Mouse (Mus musculus) midbrain, embryonic 12.5 days (tissue): ENCODE measurements around the gene Prss22. TPM values are rescaled to one million over a fixed set of nuclear protein-coding genes. Genes with fewer than 3 reads are reported as not detected.
A peak's percentile ranks its signal among the peaks of the same experiment; 100 is the strongest.
"Not testable (repeated sequence)": the region's sequence is repeated elsewhere in the genome, so short reads cannot be mapped to it uniquely, and the experiment has no call there.

Experiments used
- ATAC-seq: fragments of 200-750 bp; cut with Nextera tagmentation; 2 replicates; pipeline ENCODE4 v1.8.0; 2017; ENCODE audit warnings: low read depth, moderate TSS enrichment, moderate library complexity; ENCODE audit not compliant: low FRiP score
- H3K27ac ChIP-seq: fragments of 300-500 bp; sonication (generic); replicated peaks from 2 replicates; pipeline ENCODE4 v1.5.1; 2016; ENCODE audit warnings: mild to moderate bottlenecking
- H3K27me3 ChIP-seq: fragments of 300-500 bp; sonication (generic); 2 replicates; pipeline ENCODE4 v1.6.1; 2016; ENCODE audit warnings: mild to moderate bottlenecking
- H3K36me3 ChIP-seq: fragments of 300-500 bp; sonication (generic); 2 replicates; pipeline ENCODE4 v1.6.1; 2016
- H3K4me1 ChIP-seq: fragments of 300-500 bp; sonication (generic); 2 replicates; pipeline ENCODE4 v1.6.1; 2016
- H3K4me2 ChIP-seq: fragments of 300-500 bp; sonication (generic); replicated peaks from 2 replicates; pipeline ENCODE4 v1.6.1; 2016; ENCODE audit warnings: mild to moderate bottlenecking, moderate library complexity
- H3K4me3 ChIP-seq: fragments of 300-500 bp; sonication (generic); 2 replicates; pipeline ENCODE4 v1.5.1; 2016; ENCODE audit warnings: mild to moderate bottlenecking
- H3K9ac ChIP-seq: fragments of 300-500 bp; sonication (generic); replicated peaks from 2 replicates; pipeline ENCODE4 v1.6.1; 2016; ENCODE audit warnings: mild to moderate bottlenecking, moderate library complexity
- H3K9me3 ChIP-seq: fragments of 300-500 bp; sonication (generic); 2 replicates; pipeline ENCODE4 v1.6.1; 2016; ENCODE audit warnings: mild to moderate bottlenecking
- WGBS: fragments of 180-500 bp; shearing (Covaris S2); methylation state at CpG from one replicate; pipeline ENCODE4 v1.1.7; 2016; 5-methylcytosine and 5-hydroxymethylcytosine counted together
- microRNA-seq: library from miRNA; unstranded; fragments of <30 nt; microRNA quantifications from one replicate; pipeline ENCODE4, GENCODE M21; 2017
- polyA plus RNA-seq: library from polyadenylated mRNA; unstranded; fragments of >200 nt; fragmentation: Nextera tagmentation; extraction: Ambion mirVana; gene quantifications from 2 replicates; pipeline ENCODE4 v1.2.1, GENCODE M21; 2016

Gene Prss22
- polyA plus RNA-seq, 1 experiment from 2014 or later: not detected

DNA sequence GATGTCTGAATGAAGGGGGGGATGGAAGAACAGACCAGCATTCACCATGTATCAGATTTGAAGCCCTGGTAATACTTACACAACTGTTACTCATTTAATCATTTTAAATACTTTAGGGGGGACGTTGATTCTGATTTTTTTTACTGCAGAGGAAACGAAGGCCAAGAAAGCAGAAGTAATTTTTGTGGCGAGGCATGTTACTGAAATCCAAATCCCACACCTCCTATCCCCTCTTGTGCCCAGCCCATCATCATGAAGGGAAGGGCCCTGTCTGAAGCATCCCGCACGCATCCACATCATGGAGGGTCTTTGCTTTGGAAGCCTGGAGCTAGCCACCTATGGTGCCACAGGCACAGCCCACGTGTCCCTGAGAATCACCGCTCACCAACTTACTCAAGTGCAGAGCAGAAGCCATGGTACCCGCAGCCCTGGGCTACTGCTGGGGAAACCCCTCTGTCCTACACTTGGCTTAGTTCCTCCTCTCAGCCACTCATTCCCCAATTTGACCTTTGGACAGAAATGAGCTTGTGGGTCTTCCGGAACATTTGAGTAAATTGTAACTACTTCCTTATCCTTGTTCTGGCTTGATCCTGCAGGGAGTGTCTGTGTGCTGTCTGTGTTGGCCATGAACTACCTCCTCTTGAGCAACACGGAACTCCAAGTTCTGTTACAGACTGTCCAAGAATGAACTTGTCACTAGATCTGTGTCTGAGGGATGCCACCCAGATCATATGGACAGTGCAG, 31.1 kb downstream of the Prss22 start:
- 91% methylated on average over 10 of the region's 10 CpGs for WGBS
- no peaks in the 10 kb centered on the region for H3K36me3 ChIP-seq
- no peak overlapping the region for H3K27ac ChIP-seq
- no peak for ATAC-seq
- H3K9ac ChIP-seq: no peak overlapping the region
- H3K4me2 ChIP-seq: no peak overlapping the region
- no peak overlapping the region for H3K4me3 ChIP-seq
- H3K4me1 ChIP-seq: peaks cover 6% of the 10 kb centered on the region
- H3K9me3 ChIP-seq: no peaks in the 10 kb centered on the region
- no peaks in the 10 kb centered on the region for H3K27me3 ChIP-seq

DNA sequence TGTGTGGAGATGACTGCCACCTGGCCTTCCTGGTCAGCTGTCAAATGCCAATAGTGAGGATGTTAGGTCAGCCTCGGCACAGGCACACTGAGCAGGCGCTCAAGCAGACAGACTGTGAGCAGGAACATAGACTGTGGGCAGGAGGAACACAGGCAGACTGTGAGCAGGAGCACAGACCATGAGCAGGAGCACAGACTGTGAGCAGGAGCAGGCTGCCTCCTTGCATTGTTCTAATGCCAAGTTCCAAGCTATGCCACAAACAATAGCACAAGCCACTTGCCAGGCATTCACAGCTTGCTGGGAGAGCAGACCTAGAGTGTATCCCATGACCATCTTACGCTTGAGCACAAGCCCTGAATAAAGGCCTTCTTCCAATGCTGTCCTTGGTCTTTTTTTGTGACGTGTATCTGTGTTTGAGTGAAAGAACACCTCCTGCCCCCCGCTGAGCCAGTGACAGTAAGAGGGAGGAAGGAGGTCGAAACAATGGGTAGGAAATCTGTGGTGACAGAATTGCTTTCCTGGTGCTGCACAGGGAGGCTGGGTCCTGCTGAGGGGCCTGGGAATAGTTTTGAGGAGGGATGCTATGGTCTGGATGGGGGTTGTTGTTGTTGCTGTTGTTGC, 32.0 kb downstream of the Prss22 start:
- 31% methylated on average over 6 of the region's 6 CpGs for WGBS
- H3K4me3 ChIP-seq: no peak overlapping the region
- no peak overlapping the region for H3K4me2 ChIP-seq
- ATAC-seq: no peak
- no peaks in the 10 kb centered on the region for H3K9me3 ChIP-seq
- no peaks in the 10 kb centered on the region for H3K36me3 ChIP-seq
- no peak overlapping the region for H3K9ac ChIP-seq
- H3K27me3 ChIP-seq: no peaks in the 10 kb centered on the region
- H3K4me1 ChIP-seq: peaks cover 6% of the 10 kb centered on the region
- H3K27ac ChIP-seq: no peak overlapping the region

DNA sequence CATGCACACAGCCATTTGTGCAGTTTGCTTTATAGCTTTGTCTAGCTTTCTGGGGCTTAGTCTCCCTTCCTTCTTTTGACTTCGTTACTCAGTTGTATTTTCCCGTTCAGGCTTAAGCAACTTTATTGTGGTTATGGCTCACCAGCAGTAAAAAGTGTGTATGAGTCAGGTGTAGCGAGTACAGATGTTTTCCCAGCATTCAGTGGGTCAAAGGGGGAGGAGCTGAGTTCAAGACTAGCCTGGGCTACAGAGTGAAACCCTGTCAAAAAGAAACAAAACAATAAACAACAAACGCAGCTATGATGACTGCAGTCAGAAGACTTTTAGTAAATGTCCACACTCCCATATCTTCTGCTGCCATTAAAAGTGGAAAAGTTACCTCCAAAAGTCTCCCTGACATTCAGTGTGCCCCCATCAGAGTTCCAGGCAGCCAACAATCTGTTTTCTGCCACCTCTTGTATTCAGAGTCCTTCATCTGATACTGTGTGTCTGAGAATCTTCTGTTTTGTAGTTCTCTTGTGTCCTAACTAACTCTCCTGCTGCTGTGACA, 36.3 kb downstream of the Prss22 start:
- H3K9ac ChIP-seq: no peak overlapping the region
- H3K27ac ChIP-seq: no peak overlapping the region
- WGBS: 59% methylated on average over 4 of the region's 4 CpGs
- H3K4me1 ChIP-seq: peaks cover 6% of the 10 kb centered on the region
- no peak for ATAC-seq
- H3K27me3 ChIP-seq: no peaks in the 10 kb centered on the region
- H3K4me2 ChIP-seq: no peak overlapping the region
- H3K36me3 ChIP-seq: no peaks in the 10 kb centered on the region
- H3K9me3 ChIP-seq: no peaks in the 10 kb centered on the region
- no peak overlapping the region for H3K4me3 ChIP-seq

DNA sequence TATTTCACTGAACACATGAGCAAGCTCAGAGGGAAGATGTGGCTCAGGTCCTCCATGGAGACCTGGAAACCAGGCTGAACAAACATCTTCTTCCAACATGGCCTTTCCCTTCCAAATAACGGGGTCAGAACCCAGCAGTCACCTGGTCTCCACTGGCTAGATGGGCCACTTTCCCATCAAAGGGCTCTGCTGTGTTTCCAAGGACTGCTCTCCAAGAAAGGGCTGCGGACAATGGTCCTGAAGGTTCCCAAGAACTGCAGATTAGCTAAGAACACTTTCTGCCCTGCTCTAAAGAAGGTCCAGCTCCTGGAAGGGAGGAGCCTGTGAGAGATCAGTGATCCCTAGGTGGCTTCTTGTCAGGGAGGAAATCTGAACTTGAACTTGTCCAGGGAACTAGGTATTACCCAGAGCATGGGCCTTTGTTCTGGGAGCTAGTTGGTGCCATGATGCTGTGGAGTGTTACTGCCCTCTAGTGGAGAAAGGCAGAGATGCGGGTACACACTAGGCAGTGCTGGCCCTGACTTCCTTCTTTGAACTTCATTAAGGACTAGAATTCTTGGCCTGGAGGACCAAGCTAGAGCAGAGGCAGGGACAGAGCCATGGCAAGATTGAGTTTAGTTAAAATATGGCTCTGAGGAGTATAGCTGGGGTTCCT, 37.7 kb downstream of the Prss22 start:
- no peak overlapping the region for H3K9ac ChIP-seq
- no peak overlapping the region for H3K27ac ChIP-seq
- no peaks in the 10 kb centered on the region for H3K9me3 ChIP-seq
- H3K36me3 ChIP-seq: no peaks in the 10 kb centered on the region
- no peaks in the 10 kb centered on the region for H3K27me3 ChIP-seq
- H3K4me3 ChIP-seq: no peak overlapping the region
- 45% methylated on average over 3 of the region's 3 CpGs for WGBS
- H3K4me1 ChIP-seq: no peaks in the 10 kb centered on the region
- peak; percentile 93 for ATAC-seq
- H3K4me2 ChIP-seq: no peak overlapping the region

DNA sequence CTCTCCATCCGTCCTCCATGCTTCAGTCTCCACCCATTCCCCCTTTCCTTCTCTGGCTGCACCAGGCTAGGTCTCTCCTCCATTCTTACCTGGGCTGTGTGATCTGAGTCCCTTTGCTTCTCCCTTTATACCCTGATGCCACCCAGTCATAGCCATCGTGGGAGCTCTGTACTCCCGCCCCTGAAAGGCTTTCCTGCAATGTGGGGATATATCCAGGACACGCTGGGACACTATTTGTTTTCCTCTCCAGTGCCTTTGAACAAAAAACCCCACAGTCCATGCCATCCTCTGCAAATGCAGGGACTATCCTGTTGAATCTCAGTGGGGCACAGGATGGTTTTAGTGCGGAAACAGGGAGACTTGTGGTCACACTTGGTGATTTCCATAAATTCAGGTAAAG, 42.7 kb downstream of the Prss22 start, which contains the start of gene Sbpl:
Sbpl (minus strand) TSS at position 101 of the 400 bp plus-strand sequence.
- Histone ChIP-seq H3K36me3 (no peaks in the 10 kb centered on the region), H3K27ac (no peak within 1 kb of the TSS), H3K27me3 (no peaks in the 10 kb centered on the region), H3K4me2 (no peak within 1 kb of the TSS), H3K4me3 (no peak within 1 kb of the TSS), H3K4me1 (no peaks in the 10 kb centered on the region), H3K9ac (no peak within 1 kb of the TSS), H3K9me3 (no peaks in the 10 kb centered on the region)
- WGBS: 73% methylated on average over 5 of the region's 5 CpGs
- ATAC-seq: no peak

DNA sequence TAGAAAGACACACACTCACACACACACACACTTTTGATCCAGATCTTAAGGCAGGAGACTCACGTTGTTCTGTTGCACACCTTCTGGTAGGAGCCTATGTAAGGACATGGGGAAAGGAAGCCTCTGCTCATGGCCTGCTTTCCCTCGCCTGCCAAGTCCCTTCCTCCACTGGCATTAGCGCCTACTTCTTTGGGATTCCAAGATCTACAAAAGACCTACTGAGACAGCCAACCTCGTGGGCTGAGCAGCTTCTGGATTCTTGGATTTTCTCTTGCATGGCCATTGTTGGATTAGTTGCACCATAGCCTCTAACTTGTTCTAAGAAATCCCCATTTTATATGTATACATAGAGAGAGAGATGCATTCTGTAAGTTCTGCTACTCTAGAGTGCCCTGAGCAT, 47.1 kb downstream of the Prss22 start:
- not testable (repeated sequence) for H3K4me1 ChIP-seq, H3K27ac ChIP-seq, H3K36me3 ChIP-seq, H3K27me3 ChIP-seq, H3K9ac ChIP-seq, H3K4me3 ChIP-seq, ATAC-seq, H3K9me3 ChIP-seq, H3K4me2 ChIP-seq
- WGBS: 79% methylated on average over 4 of the region's 4 CpGs

DNA sequence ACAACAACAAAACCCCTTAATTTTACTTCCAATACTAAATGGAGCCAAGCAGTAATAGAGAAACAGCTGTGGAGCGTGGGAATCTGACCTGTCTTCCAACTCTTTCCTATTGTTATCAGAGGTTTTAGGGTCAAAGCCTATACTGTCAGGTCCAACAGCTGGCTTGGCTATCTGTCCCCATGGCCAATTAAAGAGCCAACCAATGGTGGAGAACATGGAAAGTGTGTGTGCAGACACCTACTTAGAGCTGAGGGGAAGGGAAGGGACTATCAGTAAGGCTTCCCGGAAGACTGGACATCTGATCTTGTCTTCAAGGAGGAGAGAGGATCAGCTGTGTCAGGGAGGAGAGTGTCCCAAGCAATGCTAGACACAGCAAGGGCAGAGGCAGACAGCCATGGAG, 48.8 kb downstream of the Prss22 start:
- WGBS: 84% methylated on average over 2 of the region's 2 CpGs
- Histone ChIP-seq H3K4me2 (no peak overlapping the region), H3K4me1 (no peaks in the 10 kb centered on the region), H3K9ac (no peak overlapping the region), H3K9me3 (no peaks in the 10 kb centered on the region), H3K27ac (no peak overlapping the region), H3K4me3 (no peak overlapping the region), H3K36me3 (no peaks in the 10 kb centered on the region), H3K27me3 (no peaks in the 10 kb centered on the region)
- no peak for ATAC-seq

DNA sequence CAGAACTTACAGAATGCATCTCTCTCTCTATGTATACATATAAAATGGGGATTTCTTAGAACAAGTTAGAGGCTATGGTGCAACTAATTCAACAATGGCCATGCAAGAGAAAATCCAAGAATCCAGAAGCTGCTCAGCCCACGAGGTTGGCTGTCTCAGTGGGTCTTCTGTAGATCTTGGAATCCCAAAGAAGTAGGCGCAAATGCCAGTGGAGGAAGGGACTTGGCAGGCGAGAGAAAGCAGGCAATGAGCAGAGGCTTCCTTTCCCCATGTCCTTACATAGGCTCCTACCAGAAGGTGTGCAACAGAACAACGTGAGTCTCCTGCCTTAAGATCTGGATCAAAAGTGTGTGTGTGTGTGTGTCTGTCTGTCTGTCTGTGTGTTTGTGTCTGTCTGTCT, 50.4 kb downstream of the Prss22 start:
- WGBS: 83% methylated on average over 4 of the region's 4 CpGs
- not testable (repeated sequence) for H3K4me2 ChIP-seq, H3K4me1 ChIP-seq, H3K27me3 ChIP-seq, H3K36me3 ChIP-seq, H3K27ac ChIP-seq, H3K9ac ChIP-seq, H3K4me3 ChIP-seq, ATAC-seq, H3K9me3 ChIP-seq

Small RNA genes lying within 50 kb of the gene (microRNA-seq; reads per million reads assigned to microRNA genes)
- gene Gm27700: not detected

Other genes with a start within 250 kb of the Prss22 start
- gene Flywch1, start 226.5 kb downstream of the Prss22 start, polyA plus RNA-seq: 212 and 220 TPM in 2 replicates
- gene Flywch2, start 212.0 kb downstream of the Prss22 start, polyA plus RNA-seq: 33.6 and 37.2 TPM in 2 replicates
- 736 and 744 TPM in 2 replicates for gene Srrm2, start 207.6 kb downstream of the Prss22 start, polyA plus RNA-seq
- gene Elob, start 169.0 kb downstream of the Prss22 start, polyA plus RNA-seq: 1,125 and 1,165 TPM in 2 replicates
- 0.48 and 0.76 TPM in 2 replicates for gene Prss33, start 162.0 kb downstream of the Prss22 start, polyA plus RNA-seq
- not detected in 2 replicates for gene Prss32, start 154.2 kb downstream of the Prss22 start, polyA plus RNA-seq
- gene Prss41, start 153.9 kb downstream of the Prss22 start, polyA plus RNA-seq: 0.82 and 0.91 TPM in 2 replicates
- gene Prss21, start 130.0 kb downstream of the Prss22 start, polyA plus RNA-seq: not detected in 2 replicates
- not detected in 2 replicates for gene Dcpp1, start 117.2 kb downstream of the Prss22 start, polyA plus RNA-seq
- gene Dcpp2, start 117.2 kb downstream of the Prss22 start, polyA plus RNA-seq: not detected in 2 replicates
- gene Dcpp3, start 80.6 kb downstream of the Prss22 start, polyA plus RNA-seq: not detected in 2 replicates
- gene Sbp, start 56.4 kb downstream of the Prss22 start, polyA plus RNA-seq: not detected in 2 replicates
- gene Sbpl, start 42.8 kb downstream of the Prss22 start, polyA plus RNA-seq: not detected in 2 replicates
- not detected in 2 replicates for gene Prss30, start 17.5 kb downstream of the Prss22 start, polyA plus RNA-seq
- 0.19 and 0.37 TPM in 2 replicates for gene Prss27, start 40.0 kb upstream of the Prss22 start, polyA plus RNA-seq
- 86.9 and 92.3 TPM in 2 replicates for gene Kctd5, start 75.4 kb upstream of the Prss22 start, polyA plus RNA-seq
- gene Pdpk1, start 152.8 kb upstream of the Prss22 start, polyA plus RNA-seq: 53.5 and 56.2 TPM in 2 replicates
- gene Amdhd2, start 165.7 kb upstream of the Prss22 start, polyA plus RNA-seq: 31.5 and 32.9 TPM in 2 replicates
- gene Atp6v0c, start 171.6 kb upstream of the Prss22 start, polyA plus RNA-seq: 512 and 518 TPM in 2 replicates
- 14.2 and 14.8 TPM in 2 replicates for gene Tbc1d24, start 207.5 kb upstream of the Prss22 start, polyA plus RNA-seq
- 6.9 and 7.0 TPM in 2 replicates for gene Ntn3, start 211.4 kb upstream of the Prss22 start, polyA plus RNA-seq
- 13.9 and 14.7 TPM in 2 replicates for gene Tedc2, start 222.8 kb upstream of the Prss22 start, polyA plus RNA-seq